Mouse (Mus musculus) E14TG2a.4 (cell line): ENCODE results near the gene Nhlrc4.

Experiments
- H3K27me3 ChIP-seq: 2 replicates; pipeline ENCODE4 v1.6.1; 2014; ENCODE audit warnings: low read length, control low read depth; ENCODE audit not compliant: insufficient read depth
- H3K36me3 ChIP-seq: 2 replicates; pipeline ENCODE4 v1.6.1; 2014; ENCODE audit warnings: low read length, control low read depth; ENCODE audit not compliant: insufficient read depth
- H3K4me1 ChIP-seq: replicated peaks from 2 replicates; pipeline ENCODE4 v1.6.1; 2014; ENCODE audit warnings: low read depth, low read length, control low read depth
- H3K4me3 ChIP-seq: replicated peaks from 2 replicates; pipeline ENCODE4 v1.5.1; 2014; ENCODE audit warnings: mild to moderate bottlenecking, low read length
- H3K9me3 ChIP-seq: 2 replicates; pipeline ENCODE4 v1.6.1; 2014; ENCODE audit warnings: low read length, control low read depth
- CTCF ChIP-seq: conservative IDR thresholded peaks from 2 replicates; pipeline ENCODE4 v1.5.1; 2014; ENCODE audit warnings: low read length
- NANOG ChIP-seq: IDR thresholded peaks from 2 replicates; pipeline ENCODE4 v1.6.1; 2014; ENCODE audit warnings: borderline replicate concordance, low read length, mixed read lengths
- POU5F1 ChIP-seq: IDR thresholded peaks from 2 replicates; pipeline ENCODE4 v1.6.1; 2014; ENCODE audit warnings: low read length, borderline replicate concordance

Gene Nhlrc4

DNA sequence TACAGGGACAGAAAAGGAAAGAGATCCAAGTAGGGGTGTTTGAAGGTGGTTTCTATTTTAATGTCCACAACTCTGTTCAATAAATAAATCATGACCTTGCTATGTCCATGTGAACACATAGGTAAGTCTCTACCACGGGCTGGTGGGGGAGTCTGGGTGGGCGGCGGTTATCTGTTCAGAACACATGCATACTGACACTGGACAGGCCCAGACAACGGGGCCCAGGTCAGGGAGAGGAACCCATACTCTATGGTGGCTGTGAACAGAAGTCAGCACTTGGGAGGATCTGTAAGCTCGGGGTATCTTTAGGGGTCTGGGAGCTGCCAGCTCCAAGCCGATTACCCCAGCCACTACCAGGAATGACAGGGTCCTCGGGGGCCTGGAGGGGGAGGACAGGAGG, 1.6 kb upstream of the Nhlrc4 start:
- Histone ChIP-seq H3K9me3 (no peaks in the 10 kb centered on the region), H3K36me3 (no peaks in the 10 kb centered on the region), H3K27me3 (peaks cover 24% of the 10 kb centered on the region), H3K4me3 (no peak overlapping the region), H3K4me1 (peaks cover 50% of the 10 kb centered on the region)
- TF ChIP-seq CTCF (no peak), POU5F1 (no peak), NANOG (no peak)

DNA sequence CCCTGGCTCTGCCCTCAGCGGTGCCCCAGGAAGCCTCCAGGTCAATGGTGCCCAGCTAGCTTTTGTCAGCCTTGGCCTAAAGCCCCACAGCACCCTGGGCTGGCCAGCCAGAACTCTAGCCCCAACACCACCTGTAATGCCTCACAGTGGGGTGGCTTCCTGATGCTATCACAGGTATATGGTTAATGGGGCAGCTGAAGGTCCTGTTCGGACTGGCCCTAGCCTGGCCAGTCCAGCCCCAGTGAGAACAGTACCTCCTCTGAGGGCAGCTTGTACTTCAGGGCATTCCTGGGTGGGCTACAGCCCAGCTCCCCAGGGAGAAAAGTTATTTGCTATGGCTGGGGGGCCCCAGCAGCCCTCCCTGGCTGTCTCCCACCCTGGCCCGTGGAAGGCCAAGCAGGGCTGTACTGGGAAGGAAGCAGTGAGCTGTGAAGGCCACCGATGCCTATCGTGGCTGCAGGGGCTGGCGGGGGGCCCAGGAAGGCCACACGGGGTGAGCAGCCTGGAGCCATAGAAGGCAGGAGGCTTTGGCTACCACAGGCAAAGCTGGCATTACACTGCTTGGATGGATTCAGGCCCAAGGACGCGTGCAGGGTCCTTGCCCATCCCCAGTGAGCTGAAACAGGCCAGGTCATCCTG, 875 bp upstream of the Nhlrc4 start:
- TF ChIP-seq NANOG = no peak
- no peak for TF ChIP-seq CTCF
- no peak for TF ChIP-seq POU5F1
- H3K4me1 ChIP-seq = peaks cover 51% of the 10 kb centered on the region
- H3K27me3 ChIP-seq = peaks cover 17% of the 10 kb centered on the region
- no peaks in the 10 kb centered on the region for H3K36me3 ChIP-seq
- H3K4me3 ChIP-seq = no peak overlapping the region
- no peaks in the 10 kb centered on the region for H3K9me3 ChIP-seq

DNA sequence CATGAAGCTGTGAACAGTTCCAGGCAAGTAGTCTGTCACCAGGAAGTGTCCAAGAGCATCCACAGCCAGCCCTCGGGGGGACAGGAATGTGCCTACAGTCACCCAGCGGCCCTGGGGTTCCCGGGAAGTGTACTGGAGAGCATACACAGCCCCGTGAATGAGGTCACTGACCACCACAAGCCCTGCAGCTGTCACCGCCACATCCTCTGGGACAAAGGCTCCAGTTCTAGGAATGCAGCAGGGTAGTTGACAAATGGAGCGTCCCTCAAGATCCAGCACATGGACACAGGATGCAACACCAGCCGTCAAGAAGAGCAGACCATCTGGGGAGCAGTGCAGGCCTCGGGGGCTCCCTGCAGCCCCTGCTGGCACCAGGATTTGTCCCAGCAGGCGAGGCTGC, 992 bp downstream of the Nhlrc4 start:
- TF ChIP-seq CTCF = no peak
- no peak for TF ChIP-seq NANOG
- no peak for TF ChIP-seq POU5F1
- peaks cover 11% of the 10 kb centered on the region for H3K36me3 ChIP-seq
- H3K4me1 ChIP-seq = peaks cover 57% of the 10 kb centered on the region
- H3K4me3 ChIP-seq = no peak overlapping the region
- no peaks in the 10 kb centered on the region for H3K9me3 ChIP-seq
- peaks cover 5% of the 10 kb centered on the region for H3K27me3 ChIP-seq

DNA sequence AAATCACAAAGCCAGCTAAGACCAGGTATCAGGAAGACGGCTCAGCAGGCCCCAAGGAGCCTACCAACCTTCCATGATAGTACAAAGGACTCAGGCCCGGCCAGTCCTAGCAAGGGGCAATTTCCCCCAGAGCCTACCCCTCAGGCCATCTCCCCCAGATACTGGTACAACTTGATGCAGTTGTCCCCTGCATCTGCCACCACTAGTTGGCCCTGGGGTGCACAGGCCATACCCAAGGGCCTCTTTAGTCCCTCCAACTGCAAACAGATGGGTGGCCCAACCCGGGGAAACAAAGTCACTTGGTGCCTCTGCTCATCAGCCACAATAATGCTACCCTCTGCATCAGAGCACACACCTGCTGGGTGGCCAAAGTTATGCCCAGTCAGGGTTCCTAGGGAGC, 1.5 kb downstream of the Nhlrc4 start:
- Histone ChIP-seq H3K36me3 (peaks cover 12% of the 10 kb centered on the region), H3K4me1 (peaks cover 59% of the 10 kb centered on the region), H3K27me3 (peaks cover 4% of the 10 kb centered on the region), H3K9me3 (no peaks in the 10 kb centered on the region), H3K4me3 (no peak overlapping the region)
- TF ChIP-seq CTCF (no peak), POU5F1 (no peak), NANOG (no peak)

DNA sequence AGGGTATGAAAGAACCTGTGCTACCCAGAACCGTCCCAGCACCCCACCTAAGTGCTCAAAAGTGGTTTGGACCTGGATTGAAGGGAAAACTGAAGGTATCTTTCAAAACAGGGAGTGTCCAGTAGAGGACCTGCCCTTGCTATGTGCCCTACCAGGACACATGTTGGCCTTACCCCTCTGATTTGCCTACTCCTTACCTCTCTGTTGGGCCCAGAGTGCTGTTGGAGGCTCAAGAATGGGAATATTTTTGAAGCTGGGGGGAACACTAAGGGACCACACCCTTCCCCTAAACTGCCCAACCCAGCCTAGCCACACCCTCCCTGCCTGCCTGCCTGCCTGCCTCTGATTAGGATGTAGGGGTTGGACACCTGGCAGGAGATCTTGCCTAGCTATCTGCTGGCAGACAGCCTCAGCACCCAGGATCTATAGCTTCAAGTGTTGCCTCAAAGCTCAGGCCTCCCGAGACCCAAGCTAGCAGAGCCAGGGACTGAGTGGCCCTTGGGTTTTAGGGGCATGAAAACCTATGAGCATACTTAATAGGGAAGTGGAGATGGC, 2.1 kb downstream of the Nhlrc4 start:
- H3K4me3 ChIP-seq = no peak overlapping the region; the same call in 1 of the 2 replicates
- no peak for TF ChIP-seq CTCF
- TF ChIP-seq POU5F1 = no peak
- TF ChIP-seq NANOG = no peak
- H3K36me3 ChIP-seq = peaks cover 16% of the 10 kb centered on the region
- H3K4me1 ChIP-seq = peaks cover 59% of the 10 kb centered on the region
- H3K9me3 ChIP-seq = no peaks in the 10 kb centered on the region
- H3K27me3 ChIP-seq = no peaks in the 10 kb centered on the region

DNA sequence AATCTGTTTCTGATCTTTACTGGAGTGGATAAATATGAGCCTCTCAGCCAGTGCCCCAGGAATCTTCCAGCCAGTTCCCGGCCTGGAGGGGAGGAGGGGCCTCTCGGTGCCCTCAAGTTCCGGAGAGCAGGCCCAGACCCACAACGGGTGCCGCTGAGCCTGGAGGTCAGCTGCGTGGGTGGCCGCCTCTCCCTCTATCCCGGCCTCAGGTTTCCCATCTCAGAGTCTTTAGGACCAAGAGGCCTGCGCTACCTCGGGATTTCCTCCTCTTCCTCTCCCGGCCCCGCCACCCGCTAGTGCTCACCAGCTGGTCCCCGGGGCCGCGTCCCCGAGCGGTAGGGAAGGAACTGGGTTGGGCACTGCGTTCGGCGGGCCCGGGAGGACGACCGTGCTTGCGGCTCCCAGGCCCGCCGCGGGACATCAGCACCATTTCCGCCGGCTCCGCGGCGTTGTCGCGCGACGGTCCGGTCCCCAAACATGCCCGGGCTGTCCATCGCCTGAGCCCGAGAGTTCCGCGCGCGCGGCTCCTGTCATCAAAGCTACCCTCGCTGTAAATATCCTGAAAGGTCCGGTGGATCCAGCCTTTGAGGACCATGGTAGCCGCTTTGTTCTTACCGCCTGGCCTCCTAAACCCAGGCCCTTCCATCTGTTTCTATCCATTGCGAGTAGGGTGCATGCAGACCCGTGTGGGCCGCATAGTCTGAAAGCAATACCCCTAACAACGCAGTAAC, 3.1 kb downstream of the Nhlrc4 start:
- no peaks in the 10 kb centered on the region for H3K27me3 ChIP-seq
- no peak for TF ChIP-seq POU5F1
- TF ChIP-seq CTCF = no peak
- no peak for TF ChIP-seq NANOG
- peaks cover 67% of the 10 kb centered on the region for H3K4me1 ChIP-seq
- H3K9me3 ChIP-seq = no peaks in the 10 kb centered on the region
- H3K4me3 ChIP-seq = peak overlapping the region; percentile 93
- H3K36me3 ChIP-seq = peaks cover 26% of the 10 kb centered on the region

DNA sequence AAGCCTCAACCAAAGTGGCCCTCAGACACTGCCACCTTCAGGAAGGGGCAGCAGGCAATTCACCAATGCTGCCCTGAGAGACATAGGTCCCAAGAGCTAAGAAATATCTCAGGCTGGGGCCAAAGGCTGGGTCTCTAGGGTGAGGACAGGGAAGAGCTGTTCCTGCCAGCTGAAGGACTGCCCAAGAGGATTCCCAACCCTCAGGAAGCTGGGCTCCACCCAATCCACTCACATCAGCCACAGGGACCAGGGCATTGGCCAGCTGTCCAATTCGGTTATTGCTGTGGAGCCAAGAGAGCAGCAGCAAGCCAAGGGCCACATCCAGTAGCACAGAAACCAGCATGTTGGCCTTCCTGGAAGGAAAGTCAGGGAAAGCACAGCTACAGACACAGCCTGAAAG, 10.2 kb downstream of the Nhlrc4 start:
- TF ChIP-seq NANOG (no peak), POU5F1 (no peak), CTCF (no peak)
- Histone ChIP-seq H3K4me3 (no peak overlapping the region), H3K36me3 (peaks cover 92% of the 10 kb centered on the region), H3K4me1 (peaks cover 14% of the 10 kb centered on the region; the same call in 1 of the 2 replicates), H3K27me3 (no peaks in the 10 kb centered on the region), H3K9me3 (peaks cover 14% of the 10 kb centered on the region)

DNA sequence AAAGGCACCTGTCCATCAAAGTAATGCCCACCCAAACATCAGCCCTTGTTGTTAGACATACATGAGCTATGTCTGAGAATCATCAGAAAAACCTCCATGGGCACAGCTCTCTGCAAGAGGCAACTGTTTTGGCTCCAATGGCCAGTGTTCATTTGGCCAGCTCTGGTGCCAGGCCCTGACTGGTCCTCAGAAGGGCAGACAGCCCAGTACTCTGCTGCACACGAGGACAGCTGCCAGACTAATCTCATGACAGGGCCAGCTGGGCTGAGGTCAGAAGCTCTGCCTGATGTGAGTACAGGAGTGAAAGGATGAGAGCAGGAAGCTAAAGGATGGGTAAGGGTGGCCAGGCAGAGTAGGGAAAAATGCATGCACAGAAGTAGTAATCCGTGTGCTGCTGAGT, 19.4 kb downstream of the Nhlrc4 start:
- Histone ChIP-seq H3K36me3 (peaks cover 57% of the 10 kb centered on the region), H3K27me3 (no peaks in the 10 kb centered on the region), H3K4me1 (peaks cover 18% of the 10 kb centered on the region), H3K4me3 (no peak overlapping the region), H3K9me3 (no peaks in the 10 kb centered on the region)
- TF ChIP-seq NANOG (no peak), CTCF (no peak), POU5F1 (no peak)

DNA sequence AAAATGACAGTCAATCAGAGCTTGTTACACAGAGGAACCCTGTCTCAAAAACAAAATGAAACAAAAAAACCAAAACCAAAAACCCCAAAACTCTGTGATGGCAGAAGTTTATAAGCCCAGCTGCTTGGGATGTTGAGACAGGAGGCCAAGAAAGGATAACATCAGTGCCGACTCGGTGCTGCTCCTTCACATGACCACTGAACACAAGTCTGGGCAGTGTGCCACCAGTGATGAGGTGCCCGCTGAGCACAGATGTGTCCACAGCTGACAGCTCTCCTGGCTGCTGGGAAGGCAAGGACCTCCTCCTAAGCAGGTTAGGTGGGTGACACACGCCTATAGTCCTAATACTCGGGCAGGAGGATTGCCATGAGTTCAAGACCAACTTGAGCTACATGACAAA, 22.6 kb downstream of the Nhlrc4 start:
- Histone ChIP-seq H3K4me1 (peaks cover 32% of the 10 kb centered on the region), H3K27me3 (no peaks in the 10 kb centered on the region), H3K4me3 (no peak overlapping the region), H3K9me3 (no peaks in the 10 kb centered on the region), H3K36me3 (peaks cover 40% of the 10 kb centered on the region)
- TF ChIP-seq POU5F1 (no peak), CTCF (no peak), NANOG (no peak)
